Mouse (Mus musculus) forebrain, embryonic 14.5 days (tissue): Measurements from ENCODE around the gene Hdac2. TPM values are rescaled to one million over a fixed set of nuclear protein-coding genes. Genes with fewer than 3 reads are reported as not detected.

ENCODE experiments used
- ATAC-seq: fragments of 200-750 bp; cut with Nextera tagmentation; 2 replicates; pipeline ENCODE4 v1.8.0; 2017; ENCODE audit warnings: mild to moderate bottlenecking, moderate library complexity
- DNase-seq: peaks from one replicate; pipeline ENCODE4 v3.0.0-alpha.2; 2015; ENCODE audit warnings: low spot score
- H3K27ac ChIP-seq: fragments of 300-500 bp; sonication (generic); 2 replicates; pipeline ENCODE4 v1.5.1; 2014; ENCODE audit warnings: low read depth, mild to moderate bottlenecking, control low read depth, low read length, moderate library complexity
- H3K27me3 ChIP-seq: fragments of 300-500 bp; sonication (generic); replicated peaks from 2 replicates; pipeline ENCODE4 v1.6.1; 2014; ENCODE audit warnings: low read length, control low read depth, mixed read lengths; ENCODE audit not compliant: control insufficient read depth, insufficient read depth
- H3K36me3 ChIP-seq: fragments of 300-500 bp; sonication (generic); 2 replicates; pipeline ENCODE4 v1.6.1; 2014; ENCODE audit warnings: low read length, control low read depth; ENCODE audit not compliant: control insufficient read depth, insufficient read depth
- H3K4me1 ChIP-seq: fragments of 300-500 bp; sonication (generic); 2 replicates; pipeline ENCODE4 v1.6.1; 2014; ENCODE audit warnings: antibody characterized with exemption, low read length, control low read depth; ENCODE audit not compliant: control insufficient read depth, insufficient read depth
- H3K4me2 ChIP-seq: fragments of 300-500 bp; sonication (generic); 2 replicates; pipeline ENCODE4 v1.6.1; 2014; ENCODE audit warnings: mild to moderate bottlenecking, control low read depth, low read length
- H3K4me3 ChIP-seq: fragments of 300-500 bp; sonication (generic); 2 replicates; pipeline ENCODE4 v1.5.1; 2014; ENCODE audit warnings: low read depth, low read length, control low read depth
- H3K9ac ChIP-seq: fragments of 300-500 bp; sonication (generic); 2 replicates; pipeline ENCODE4 v1.6.1; 2014; ENCODE audit warnings: mild to moderate bottlenecking, low read length, control low read depth, moderate library complexity
- H3K9me3 ChIP-seq: fragments of 300-500 bp; sonication (generic); replicated peaks from 2 replicates; pipeline ENCODE4 v1.6.1; 2016; ENCODE audit warnings: low read length, control low read depth, mixed read lengths; ENCODE audit not compliant: control insufficient read depth
- WGBS: fragments of 180-500 bp; shearing (Covaris S2); extraction: QIAGEN DNeasy Blood & Tissue Kit; methylation state at CpG from one replicate; pipeline ENCODE4 v1.1.7; 2014; 5-methylcytosine and 5-hydroxymethylcytosine counted together
- polyA plus RNA-seq: library from polyadenylated mRNA; unstranded; fragments of >200 nt; fragmentation: Nextera tagmentation; extraction: Ambion mirVana; gene quantifications from 2 replicates; pipeline ENCODE4 v1.2.1, GENCODE M21; 2014

Gene Hdac2
- polyA plus RNA-seq, 1 experiment from 2014 or later: 499 TPM

DNA sequence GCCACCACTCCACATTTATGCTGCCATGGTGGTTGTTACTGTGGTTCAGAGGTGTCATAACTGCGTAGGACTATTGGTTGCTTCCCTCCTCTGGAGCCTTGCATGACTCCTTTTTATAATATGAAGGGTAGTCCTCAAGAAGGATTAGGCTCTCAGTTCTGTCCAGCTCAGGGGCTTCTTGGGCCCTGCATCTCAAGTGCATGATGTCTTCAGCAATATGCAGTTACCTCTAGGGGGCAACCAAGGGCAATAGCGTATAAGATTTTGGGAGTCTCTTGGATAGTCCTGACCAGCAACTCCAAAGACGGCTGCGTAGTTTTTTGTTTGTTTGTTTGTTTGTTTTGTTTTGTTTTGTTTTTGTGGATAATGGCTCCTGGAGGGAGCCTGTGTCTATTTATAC, 7.5 kb downstream of the Hdac2 start:
- 97% methylated on average over 4 of the region's 4 CpGs for WGBS
- peaks cover 16% of the 10 kb centered on the region for H3K36me3 ChIP-seq
- no peak overlapping the region for H3K4me2 ChIP-seq
- H3K4me1 ChIP-seq: peaks cover 2% of the 10 kb centered on the region
- no peak overlapping the region for H3K27ac ChIP-seq
- ATAC-seq (no peak), DNase-seq (no peak)
- no peaks in the 10 kb centered on the region; the same call in 1 of the 2 replicates for H3K9me3 ChIP-seq
- H3K9ac ChIP-seq: no peak overlapping the region
- no peaks in the 10 kb centered on the region for H3K27me3 ChIP-seq
- no peak overlapping the region for H3K4me3 ChIP-seq

- H3K4me1 ChIP-seq: no peaks in the 10 kb centered on the region
- no peak for ATAC-seq
- no peak overlapping the region for H3K27ac ChIP-seq
- H3K27me3 ChIP-seq: no peaks in the 10 kb centered on the region
- H3K4me3 ChIP-seq: no peak overlapping the region
- no peak overlapping the region for H3K4me2 ChIP-seq
- WGBS: 96% methylated on average over 2 of the region's 2 CpGs
- H3K9me3 ChIP-seq: no peaks in the 10 kb centered on the region
- no peak for DNase-seq
- peaks cover 88% of the 10 kb centered on the region for H3K36me3 ChIP-seq
- H3K9ac ChIP-seq: no peak overlapping the region
These were observed 17.8 kb downstream of the Hdac2 start for GRCm38 (mm10) chr10:36992149-36992548.

GRCm38 (mm10) chr10:37000839-37001238, 26.5 kb downstream of the Hdac2 start:
- Histone ChIP-seq H3K4me3 (no peak overlapping the region), H3K9me3 (no peaks in the 10 kb centered on the region; the same call in 1 of the 2 replicates), H3K4me1 (no peaks in the 10 kb centered on the region), H3K9ac (no peak overlapping the region), H3K36me3 (peaks cover 82% of the 10 kb centered on the region), H3K4me2 (no peak overlapping the region), H3K27ac (no peak overlapping the region), H3K27me3 (no peaks in the 10 kb centered on the region)
- WGBS: 89% methylated on average over 2 of the region's 2 CpGs
- ATAC-seq: no peak
- DNase-seq: no peak

DNA sequence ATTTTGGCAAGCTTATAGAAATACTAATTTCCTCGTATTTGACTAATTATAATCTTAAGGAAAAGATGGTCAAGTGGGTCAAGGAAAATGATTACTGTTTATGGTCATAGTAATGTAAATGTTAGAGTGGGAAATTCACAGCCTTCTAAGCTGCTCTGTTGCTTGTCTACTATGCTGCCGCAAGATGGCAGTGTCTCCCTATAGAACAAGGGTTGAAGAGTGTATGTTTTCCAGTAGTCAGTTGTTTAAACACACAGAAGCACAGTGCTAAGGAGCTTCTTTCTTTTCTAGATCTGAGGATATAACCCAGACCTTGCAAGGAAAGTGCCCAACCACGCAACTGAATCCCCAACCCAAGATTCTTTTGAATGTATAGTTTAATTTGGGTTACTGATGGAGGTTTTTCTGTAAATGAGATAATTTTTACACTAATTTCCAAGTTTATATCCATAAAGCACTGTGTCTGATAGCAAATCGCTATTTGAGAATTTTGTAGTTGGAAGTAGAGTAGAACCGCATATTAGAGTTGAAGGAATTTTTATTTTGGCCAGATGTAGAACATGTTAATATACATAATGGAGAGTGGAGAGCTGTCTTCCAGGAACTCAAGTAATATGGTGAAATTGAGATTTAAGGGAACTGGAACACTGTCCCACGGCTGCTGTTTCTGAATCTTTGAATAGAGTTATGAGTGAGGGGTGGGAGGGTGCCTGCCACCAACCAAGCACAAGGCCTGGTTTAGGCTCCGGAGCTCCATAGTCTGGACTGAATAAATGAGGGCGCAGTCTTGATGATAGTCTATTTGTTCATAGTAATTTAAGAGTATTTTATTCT, 40.1 kb downstream of the Hdac2 start:
- peak; percentile 92 for ATAC-seq
- Histone ChIP-seq H3K4me3 (no peak overlapping the region), H3K4me1 (no peaks in the 10 kb centered on the region), H3K9ac (no peak overlapping the region), H3K27ac (no peak overlapping the region), H3K36me3 (no peaks in the 10 kb centered on the region), H3K9me3 (no peaks in the 10 kb centered on the region), H3K27me3 (no peaks in the 10 kb centered on the region), H3K4me2 (no peak overlapping the region)
- peak; percentile 88 for DNase-seq
- WGBS: 53% methylated on average over 8 of the region's 8 CpGs

- Histone ChIP-seq H3K4me3 (no peak overlapping the region), H3K9me3 (no peaks in the 10 kb centered on the region), H3K27me3 (no peaks in the 10 kb centered on the region), H3K9ac (no peak overlapping the region), H3K36me3 (no peaks in the 10 kb centered on the region), H3K4me1 (no peaks in the 10 kb centered on the region), H3K27ac (no peak overlapping the region), H3K4me2 (no peak overlapping the region)
- DNase-seq: no peak
- 57% methylated on average over 2 of the region's 2 CpGs for WGBS
- ATAC-seq: peak; percentile 22; the same call in 1 of the 2 replicates
These were observed 41.4 kb downstream of the Hdac2 start for GRCm38 (mm10) chr10:37015729-37016128.

DNA sequence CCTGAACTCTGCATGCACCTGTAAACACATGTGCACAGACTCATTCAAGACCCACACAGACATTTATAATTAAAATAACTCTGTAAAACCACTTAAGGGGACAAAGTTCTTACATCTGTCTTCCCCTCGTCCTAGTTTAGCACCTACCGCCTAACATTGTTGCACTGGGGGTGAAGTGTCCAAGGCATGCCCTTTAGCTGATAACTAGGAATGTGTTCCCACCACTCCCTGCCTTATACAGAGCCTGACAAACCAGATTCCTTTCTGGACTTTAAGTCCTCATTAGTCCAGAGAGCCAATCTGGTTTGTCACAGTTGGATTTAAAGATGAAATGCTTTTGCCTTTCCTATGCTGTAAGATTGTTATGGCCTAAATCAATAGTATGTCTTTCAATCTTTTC, 41.9 kb downstream of the Hdac2 start:
- no peak for ATAC-seq

GRCm38 (mm10) chr10:37024301-37024700, 50.0 kb downstream of the Hdac2 start:
- 64% methylated on average over 1 of the region's 1 CpGs for WGBS
- ATAC-seq: no peak
- Histone ChIP-seq H3K36me3 (no peaks in the 10 kb centered on the region), H3K4me2 (no peak overlapping the region), H3K9ac (no peak overlapping the region), H3K4me3 (no peak overlapping the region), H3K27me3 (no peaks in the 10 kb centered on the region), H3K4me1 (no peaks in the 10 kb centered on the region), H3K27ac (no peak overlapping the region), H3K9me3 (no peaks in the 10 kb centered on the region)
- DNase-seq: no peak

More for the DNA sequence above, 41.9 kb downstream of the Hdac2 start:
- Histone ChIP-seq H3K4me3 (no peak overlapping the region), H3K27me3 (no peaks in the 10 kb centered on the region), H3K4me1 (no peaks in the 10 kb centered on the region), H3K4me2 (no peak overlapping the region), H3K27ac (no peak overlapping the region), H3K9ac (no peak overlapping the region), H3K9me3 (no peaks in the 10 kb centered on the region), H3K36me3 (no peaks in the 10 kb centered on the region)
- 97% methylated on average over 2 of the region's 2 CpGs for WGBS
- no peak for DNase-seq

GRCm38 (mm10) chr10:37028651-37029050, 54.3 kb downstream of the Hdac2 start:
- Histone ChIP-seq H3K36me3 (no peaks in the 10 kb centered on the region), H3K4me3 (no peak overlapping the region), H3K27ac (no peak overlapping the region), H3K27me3 (no peaks in the 10 kb centered on the region), H3K4me1 (no peaks in the 10 kb centered on the region), H3K9ac (no peak overlapping the region), H3K9me3 (no peaks in the 10 kb centered on the region), H3K4me2 (no peak overlapping the region)
- no peak for ATAC-seq
- WGBS: 47% methylated on average over 2 of the region's 2 CpGs
- no peak for DNase-seq

DNA sequence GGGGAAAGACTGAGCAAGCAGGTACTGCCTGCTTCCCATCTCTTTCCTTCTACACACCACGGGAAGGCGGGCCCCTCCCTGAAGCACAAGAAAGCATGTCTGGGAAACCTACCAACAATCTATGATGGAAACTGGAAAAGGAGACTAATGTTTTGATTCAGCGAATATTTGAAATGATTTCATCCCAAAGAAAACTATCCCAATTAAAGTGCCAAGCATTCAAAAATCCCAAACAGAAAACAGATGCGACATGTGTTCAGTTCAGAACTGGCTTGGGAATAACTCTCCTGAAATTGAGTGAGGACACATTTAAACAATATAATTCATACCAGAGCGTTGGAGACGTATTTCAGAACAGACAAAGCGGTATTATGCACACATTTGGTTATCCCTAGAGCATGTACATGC, 60.8 kb downstream of the Hdac2 start:
- Histone ChIP-seq H3K4me1 (no peaks in the 10 kb centered on the region), H3K36me3 (no peaks in the 10 kb centered on the region), H3K27ac (no peak overlapping the region), H3K9ac (no peak overlapping the region), H3K4me3 (no peak overlapping the region), H3K4me2 (no peak overlapping the region), H3K27me3 (no peaks in the 10 kb centered on the region), H3K9me3 (no peaks in the 10 kb centered on the region)
- DNase-seq: no peak
- ATAC-seq: no peak
- WGBS: 92% methylated on average over 7 of the region's 7 CpGs
